Mouse (Mus musculus): ENCODE measurements around the gene Utrn.

- TF ChIP-seq POLR2A (IDR thresholded peaks at IDR 0.05; ENCODE audit: insufficient read depth, low read depth, low read length) (no peak), CTCF (IDR thresholded peaks at IDR 0.05) (no peak), EP300 (IDR thresholded peaks at IDR 0.05; ENCODE audit: insufficient read depth, low read depth, low read length) (no peak)
These were observed 490.0 kb downstream of the Utrn start for GRCm38 (mm10) chr10:12379123-12379522.
